Mouse (Mus musculus) neural tube, embryonic 11.5 days (tissue): ENCODE data around the gene Trp53rka. TPM values are rescaled to one million over a fixed set of nuclear protein-coding genes. Genes with fewer than 3 reads are reported as not detected.

Experiments
- ATAC-seq: fragments of 200-750 bp; cut with Nextera tagmentation; 2 replicates; pipeline ENCODE4 v1.8.0; 2017; ENCODE audit warnings: moderate number of reproducible peaks, mild to moderate bottlenecking, moderate TSS enrichment, moderate library complexity; ENCODE audit not compliant: insufficient read depth, low FRiP score, low TSS enrichment
- DNase-seq: peaks from one replicate; pipeline ENCODE4 v3.0.0-alpha.2; 2015; ENCODE audit warnings: low spot score
- H3K27ac ChIP-seq: fragments of 300-500 bp; sonication (generic); 2 replicates; pipeline ENCODE4 v1.5.1; 2014; ENCODE audit warnings: low read depth, mild to moderate bottlenecking, low read length
- H3K27me3 ChIP-seq: fragments of 300-500 bp; sonication (generic); 2 replicates; pipeline ENCODE4 v1.6.1; 2014; ENCODE audit warnings: mild to moderate bottlenecking, low read length, mixed read lengths; ENCODE audit not compliant: control insufficient read depth, insufficient read depth
- H3K36me3 ChIP-seq: fragments of 300-500 bp; sonication (generic); 2 replicates; pipeline ENCODE4 v1.6.1; 2014; ENCODE audit warnings: mild to moderate bottlenecking, low read length, moderate library complexity, mixed read lengths; ENCODE audit not compliant: control insufficient read depth, insufficient read depth
- H3K4me1 ChIP-seq: fragments of 300-500 bp; sonication (generic); 2 replicates; pipeline ENCODE4 v1.6.1; 2014; ENCODE audit warnings: low read length, mixed read lengths; ENCODE audit not compliant: control insufficient read depth, insufficient read depth
- H3K4me2 ChIP-seq: fragments of 300-500 bp; sonication (generic); 2 replicates; pipeline ENCODE4 v1.6.1; 2014; ENCODE audit warnings: low read depth, mild to moderate bottlenecking, moderate library complexity
- H3K4me3 ChIP-seq: fragments of 300-500 bp; sonication (generic); 2 replicates; pipeline ENCODE4 v1.5.1; 2014; ENCODE audit warnings: low read depth, low read length
- H3K9ac ChIP-seq: fragments of 300-500 bp; sonication (generic); 2 replicates; pipeline ENCODE4 v1.6.1; 2014; ENCODE audit warnings: mild to moderate bottlenecking, low read length
- H3K9me3 ChIP-seq: fragments of 300-500 bp; sonication (generic); 2 replicates; pipeline ENCODE4 v1.6.1; 2016; ENCODE audit warnings: low read length; ENCODE audit not compliant: control insufficient read depth
- WGBS: fragments of 180-500 bp; shearing (Covaris S2); extraction: QIAGEN DNeasy Blood & Tissue Kit; methylation state at CpG from one replicate; pipeline ENCODE4 v1.1.7; 2014; 5-methylcytosine and 5-hydroxymethylcytosine counted together
- polyA plus RNA-seq: library from polyadenylated mRNA; unstranded; fragments of >200 nt; fragmentation: Nextera tagmentation; extraction: Ambion mirVana; gene quantifications from 2 replicates; pipeline ENCODE4 v1.2.1, GENCODE M21; 2014

Trp53rka gene
- polyA plus RNA-seq: 48.4 and 52.9 TPM in 2 replicates

- Histone ChIP-seq H3K9ac (peak within 1 kb of the TSS; percentile 86), H3K27me3 (no peaks in the 10 kb centered on the region), H3K4me2 (peak within 1 kb of the TSS; percentile 69), H3K4me3 (peak within 1 kb of the TSS; percentile 79), H3K36me3 (peaks cover 8% of the 10 kb centered on the region), H3K9me3 (no peaks in the 10 kb centered on the region), H3K4me1 (0 out of 2 replicates have a peak, but pooled peaks cover 3% of the 10 kb centered on the region), H3K27ac (peak within 1 kb of the TSS; percentile 78)
- peak; percentile 69 for ATAC-seq
- peak; percentile 85 for DNase-seq
- under 1% methylated on average over 61 of the region's 84 CpGs for WGBS
Measured at GRCm38 (mm10) chr2:165492648-165493553, at the start of gene Trp53rka. TSS of gene Trp53rka (minus strand) at chr2:165493324.

- Histone ChIP-seq H3K27ac (no peak overlapping the region), H3K4me3 (no peak overlapping the region), H3K4me1 (no peaks in the 10 kb centered on the region), H3K4me2 (no peak overlapping the region), H3K27me3 (no peaks in the 10 kb centered on the region), H3K36me3 (no peaks in the 10 kb centered on the region), H3K9me3 (no peaks in the 10 kb centered on the region), H3K9ac (no peak overlapping the region)
- ATAC-seq: no peak
- DNase-seq: no peak
- 81% methylated on average over 3 of the region's 3 CpGs for WGBS
Measured at GRCm38 (mm10) chr2:165540975-165541374, 47.9 kb upstream of the Trp53rka start.

DNA sequence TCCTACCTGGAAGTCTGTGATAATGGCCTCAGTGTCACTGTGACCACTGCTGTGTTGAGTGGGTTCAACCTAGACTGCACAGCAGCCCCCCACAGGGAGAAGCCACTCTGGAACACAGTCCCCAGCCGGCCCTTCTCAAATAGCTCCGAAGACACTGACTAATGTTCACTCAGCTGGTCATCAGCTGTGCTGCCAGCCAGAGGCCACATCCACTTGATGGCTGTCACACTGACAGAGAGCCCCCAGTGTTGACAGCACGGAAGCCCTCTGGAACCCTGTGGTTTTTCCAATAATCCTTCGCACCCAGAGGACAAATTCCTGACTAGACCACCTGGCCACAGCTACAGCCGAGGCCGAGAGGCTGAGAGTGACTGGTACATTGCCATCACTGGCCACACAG, 40.7 kb upstream of the Trp53rka start:
- ATAC-seq (no peak), DNase-seq (peak; percentile 33)
- WGBS: 53% methylated on average over 6 of the region's 6 CpGs
- H3K27ac ChIP-seq: no peak overlapping the region
- no peaks in the 10 kb centered on the region for H3K36me3 ChIP-seq
- H3K4me3 ChIP-seq: no peak overlapping the region
- H3K4me1 ChIP-seq: peaks cover 4% of the 10 kb centered on the region; the same call in 1 of the 2 replicates
- H3K4me2 ChIP-seq: no peak overlapping the region
- H3K27me3 ChIP-seq: no peaks in the 10 kb centered on the region
- H3K9ac ChIP-seq: no peak overlapping the region
- H3K9me3 ChIP-seq: no peaks in the 10 kb centered on the region

GRCm38 (mm10) chr2:165529106-165529505, 36.0 kb upstream of the Trp53rka start:
- Histone ChIP-seq H3K27ac (no peak overlapping the region), H3K27me3 (no peaks in the 10 kb centered on the region), H3K36me3 (no peaks in the 10 kb centered on the region), H3K4me1 (peaks cover 4% of the 10 kb centered on the region; the same call in 1 of the 2 replicates), H3K9me3 (no peaks in the 10 kb centered on the region), H3K9ac (no peak overlapping the region), H3K4me3 (no peak overlapping the region), H3K4me2 (no peak overlapping the region)
- DNase-seq (peak; percentile 77), ATAC-seq (no peak)
- 22% methylated on average over 8 of the region's 8 CpGs for WGBS

DNA sequence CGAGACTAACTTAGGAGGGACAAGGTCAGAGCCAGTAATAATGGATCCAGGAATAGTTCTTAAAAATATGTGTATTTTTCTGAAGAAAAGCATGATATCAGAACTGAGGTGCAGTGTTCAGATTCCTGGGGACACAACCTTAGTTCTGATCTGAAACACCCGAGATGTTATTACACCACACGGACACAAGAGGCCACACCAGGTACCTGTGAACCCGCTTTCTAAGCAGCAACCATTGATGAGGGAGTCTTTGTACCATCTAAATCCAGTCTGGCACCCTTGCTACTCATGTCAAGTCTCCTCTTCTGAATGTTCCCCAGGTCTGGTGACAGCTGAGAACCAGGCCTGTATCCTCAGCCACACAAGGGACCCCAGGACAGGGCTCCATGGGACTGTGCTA, 32.5 kb upstream of the Trp53rka start:
- Histone ChIP-seq H3K27me3 (no peaks in the 10 kb centered on the region), H3K9ac (no peak overlapping the region), H3K4me3 (no peak overlapping the region), H3K36me3 (no peaks in the 10 kb centered on the region), H3K4me1 (no peaks in the 10 kb centered on the region), H3K27ac (no peak overlapping the region), H3K9me3 (no peaks in the 10 kb centered on the region), H3K4me2 (no peak overlapping the region)
- 68% methylated on average over 4 of the region's 4 CpGs for WGBS
- no peak for DNase-seq
- no peak for ATAC-seq

DNA sequence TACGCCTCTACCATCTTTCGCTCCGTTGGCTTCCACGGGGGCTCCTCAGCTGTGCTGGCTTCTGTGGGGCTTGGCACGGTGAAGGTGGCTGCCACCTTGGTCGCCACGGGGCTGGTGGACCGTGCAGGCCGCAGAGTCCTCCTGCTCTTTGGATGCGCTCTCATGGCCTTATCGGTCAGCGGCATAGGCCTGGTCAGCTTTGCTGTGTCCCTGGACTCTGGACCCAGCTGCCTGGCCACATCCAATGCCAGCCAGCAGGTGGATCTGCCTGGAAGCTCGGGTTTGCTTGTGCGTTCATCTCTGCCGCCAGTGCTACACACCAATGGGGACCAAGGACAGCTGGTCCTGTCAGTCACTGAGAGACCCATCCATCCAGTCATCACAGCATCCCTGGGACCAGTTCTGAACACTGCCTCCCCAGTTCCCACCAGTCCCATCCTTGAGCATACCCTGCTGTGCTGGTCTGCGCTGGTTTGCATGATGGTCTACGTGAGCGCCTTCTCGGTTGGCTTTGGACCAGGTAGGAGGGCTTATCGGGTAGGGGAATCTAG, 22.1 kb upstream of the Trp53rka start:
- peaks cover 13% of the 10 kb centered on the region for H3K4me1 ChIP-seq
- no peak overlapping the region for H3K9ac ChIP-seq
- WGBS: 94% methylated on average over 20 of the region's 20 CpGs
- no peak for DNase-seq
- no peaks in the 10 kb centered on the region for H3K27me3 ChIP-seq
- no peak overlapping the region for H3K4me3 ChIP-seq
- no peaks in the 10 kb centered on the region for H3K36me3 ChIP-seq
- ATAC-seq: no peak
- H3K9me3 ChIP-seq: no peaks in the 10 kb centered on the region
- H3K4me2 ChIP-seq: no peak overlapping the region
- no peak overlapping the region for H3K27ac ChIP-seq

DNA sequence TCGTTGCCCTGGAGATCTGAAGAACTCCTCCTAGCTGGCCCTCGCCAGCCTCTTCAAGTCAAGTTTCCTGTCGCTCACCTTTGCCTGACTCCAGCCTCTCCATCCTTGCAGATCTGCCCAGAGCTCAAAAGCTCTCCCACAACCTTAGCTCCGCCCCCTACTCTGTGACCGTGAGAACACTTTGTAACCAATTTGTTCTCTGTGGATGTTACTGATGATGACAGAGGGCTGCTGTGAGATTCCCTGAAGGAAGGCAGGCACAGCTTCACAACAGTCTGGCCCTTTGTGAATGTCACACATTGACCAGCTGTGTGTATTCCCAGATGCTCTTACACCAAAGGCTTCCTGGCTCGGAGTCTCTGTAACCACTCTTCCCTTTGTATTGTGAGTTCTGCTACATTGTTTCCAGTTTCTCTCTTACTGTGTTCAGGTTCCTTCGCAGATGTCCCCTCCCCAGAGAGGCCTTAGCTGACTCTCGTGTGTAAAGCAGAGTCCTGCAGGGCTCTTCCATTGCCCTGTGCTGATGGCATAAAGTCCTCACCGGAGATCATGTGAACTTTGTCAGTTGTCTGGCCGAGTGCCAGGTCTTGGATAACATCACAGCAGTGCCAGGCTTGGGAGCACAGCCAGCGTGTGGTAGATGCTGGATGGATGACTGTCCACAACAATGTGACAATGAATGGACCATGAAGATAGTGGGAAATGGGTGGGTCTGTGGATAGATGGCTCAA, 19.9 kb upstream of the Trp53rka start:
- Histone ChIP-seq H3K9ac (no peak overlapping the region), H3K27ac (peak overlapping the region; percentile 64; the same call in 1 of the 2 replicates), H3K4me2 (no peak overlapping the region), H3K36me3 (no peaks in the 10 kb centered on the region), H3K4me1 (peaks cover 13% of the 10 kb centered on the region), H3K4me3 (no peak overlapping the region), H3K27me3 (no peaks in the 10 kb centered on the region), H3K9me3 (no peaks in the 10 kb centered on the region)
- ATAC-seq (peak; percentile 53; the same call in 1 of the 2 replicates), DNase-seq (peak; percentile 53)
- WGBS: 39% methylated on average over 11 of the region's 11 CpGs

- Histone ChIP-seq H3K4me3 (no peak overlapping the region), H3K9me3 (no peaks in the 10 kb centered on the region), H3K4me1 (peaks cover 13% of the 10 kb centered on the region), H3K27me3 (no peaks in the 10 kb centered on the region), H3K36me3 (no peaks in the 10 kb centered on the region), H3K9ac (no peak overlapping the region), H3K27ac (0 out of 2 replicates have a peak overlapping the region, but pooled peaks have one; percentile 62), H3K4me2 (no peak overlapping the region)
- WGBS: 19% methylated on average over 7 of the region's 7 CpGs
- no peak for DNase-seq
- ATAC-seq: peak; percentile 23; the same call in 1 of the 2 replicates
Measured at GRCm38 (mm10) chr2:165512426-165512825, 19.3 kb upstream of the Trp53rka start.
